Mouse (Mus musculus) regulatory T cell (primary cell): ENCODE measurements around the gene Olfr1428.
"Not testable (repeated sequence)": the region's sequence is repeated elsewhere in the genome, so short reads cannot be mapped to it uniquely, and the experiment has no call there.

Experiments used
- in situ Hi-C: fragments of 300-600 bp; cut with MboI, MseI; formaldehyde crosslinking; loops from one replicate; pipeline ENCODE4 v1.15.1; 2025; ENCODE audit warnings: high pct_unique_total_duplicates

Gene Olfr1428

GRCm38 (mm10) chr19:12115797-12116196, at the start of gene Olfr1428:
TSS of gene Olfr1428 (minus strand) at chr19:12115897.
- in situ Hi-C loops: no loop called here

- in situ Hi-C loops: no loop called here
These were observed 29.8 kb upstream of the Olfr1428 start for GRCm38 (mm10) chr19:12145452-12145851.

- in situ Hi-C loops: no loop called here
These were observed 27.7 kb upstream of the Olfr1428 start for GRCm38 (mm10) chr19:12143356-12143755.

- in situ Hi-C loops: loop anchor here (10.0 kb wide), 1 partner anchor 281 kb away; the partner anchor contains the start of gene Olfr1441
These were observed 18.6 kb upstream of the Olfr1428 start for GRCm38 (mm10) chr19:12134289-12134688.

- in situ Hi-C loops: no loop called here
These were observed 7.4 kb upstream of the Olfr1428 start, which contains the start of gene Olfr76 for GRCm38 (mm10) chr19:12123103-12123502. TSS of gene Olfr76 (minus strand) at chr19:12123203.

GRCm38 (mm10) chr19:12116464-12116863, 767 bp upstream of the Olfr1428 start:
- in situ Hi-C loops: no loop called here

GRCm38 (mm10) chr19:12113807-12114206, 1.9 kb downstream of the Olfr1428 start:
- in situ Hi-C loops: no loop called here

GRCm38 (mm10) chr19:12104541-12104940, 11.2 kb downstream of the Olfr1428 start:
- in situ Hi-C loops: no loop called here

- in situ Hi-C loops: no loop called here
These were observed 12.5 kb downstream of the Olfr1428 start, which contains the start of gene Olfr1427 for GRCm38 (mm10) chr19:12103234-12103633. TSS of gene Olfr1427 (minus strand) at chr19:12103334.

- in situ Hi-C loops: no loop called here
These were observed 23.8 kb downstream of the Olfr1428 start, which contains the start of gene Olfr1426 for GRCm38 (mm10) chr19:12091913-12092312. TSS of gene Olfr1426 (minus strand) at chr19:12092013.

- in situ Hi-C loops: not testable (repeated sequence)
These were observed 38.1 kb downstream of the Olfr1428 start, which contains the start of gene Olfr1425 for GRCm38 (mm10) chr19:12077631-12078030. TSS of gene Olfr1425 (minus strand) at chr19:12077731.

GRCm38 (mm10) chr19:12069546-12069945, 46.2 kb downstream of the Olfr1428 start:
- in situ Hi-C loops: not testable (repeated sequence)

- in situ Hi-C loops: not testable (repeated sequence)
These were observed 47.9 kb downstream of the Olfr1428 start for GRCm38 (mm10) chr19:12067806-12068205.

GRCm38 (mm10) chr19:12062582-12062981, 53.1 kb downstream of the Olfr1428 start, which contains the start of gene Olfr1424:
TSS of gene Olfr1424 (minus strand) at chr19:12062682.
- in situ Hi-C loops: not testable (repeated sequence)
